10 mouse cellular contexts compared by ENCODE assay signal in the genomic region with DNA sequence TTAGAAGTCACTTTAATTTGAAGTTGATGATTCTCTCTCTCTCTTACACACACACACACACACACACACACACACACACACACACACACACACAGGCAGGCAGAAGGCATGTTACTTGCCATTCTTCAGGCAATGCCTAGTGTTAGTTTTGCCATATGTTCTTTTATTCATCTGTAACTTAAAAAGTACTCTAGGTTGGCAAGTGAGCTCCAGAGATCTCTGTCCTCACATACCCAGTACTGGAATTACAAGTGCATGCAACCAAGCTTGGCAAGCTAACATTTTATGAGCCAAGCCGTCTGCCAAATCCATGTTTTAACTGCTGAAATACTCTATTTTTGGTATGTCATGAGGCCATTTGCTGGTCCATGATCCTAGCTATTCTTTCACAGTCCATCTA.
"Had no signal": no experiment of that assay in that cellular context is flagged by ENCODE, and none has a peak within 500 bp of the region (broad histone marks: within the 10 kb centered on the region; RNA-seq: fewer than 3 reads in every experiment).

No protein-coding gene starts in this region.

- DNase-seq: kidney, postnatal 25 days; left cerebral cortex, postnatal 4 days; liver, postnatal 0 days; lung, embryonic 14.5 days; retina, postnatal 1 day; right cerebral cortex, postnatal 25 days; spleen, adult 18-20 months; thymus, postnatal 25 days had no signal

- ATAC-seq: liver, postnatal 0 days; lung, postnatal 0 days; midbrain, embryonic 15.5 days had no signal
